Mouse (Mus musculus): ENCODE measurements around the gene Tmem159.

DNA sequence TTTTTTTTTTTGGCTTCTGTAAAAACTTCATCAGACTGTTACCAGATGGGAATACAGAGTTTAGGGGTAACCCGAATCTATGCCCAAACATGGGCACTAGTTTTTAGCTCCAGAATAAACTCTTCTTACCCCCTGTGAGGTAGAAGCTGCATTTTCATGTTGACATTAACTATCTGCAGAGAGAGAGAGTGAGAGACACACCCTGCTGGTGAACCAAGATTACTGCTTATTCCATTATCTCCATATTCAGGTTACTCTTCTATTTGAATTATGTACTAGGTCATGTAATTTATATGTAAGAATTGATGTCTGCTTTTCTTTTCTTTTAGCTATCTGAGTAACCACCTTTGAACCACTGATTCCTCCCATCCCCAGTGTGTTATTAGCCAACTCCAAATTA is 38.1 kb upstream of the Tmem159 start:
- TF ChIP-seq CTCF (IDR thresholded peaks at IDR 0.05; ENCODE audit: borderline replicate concordance, insufficient read depth, low read length): no peak
- no peak for TF ChIP-seq POLR2A (IDR thresholded peaks at IDR 0.05; ENCODE audit: low read depth, low read length)

Measured in embryonic fibroblast, embryonic 13.5 days (primary cell).